Mouse (Mus musculus): Measurements from ENCODE around the gene Car11. TPM values are rescaled to one million over a fixed set of nuclear protein-coding genes. Genes with fewer than 3 reads are reported as not detected.

The Car11 gene
- polyA plus RNA-seq, 1 experiment from 2014 or later: 4.2 TPM

DNA sequence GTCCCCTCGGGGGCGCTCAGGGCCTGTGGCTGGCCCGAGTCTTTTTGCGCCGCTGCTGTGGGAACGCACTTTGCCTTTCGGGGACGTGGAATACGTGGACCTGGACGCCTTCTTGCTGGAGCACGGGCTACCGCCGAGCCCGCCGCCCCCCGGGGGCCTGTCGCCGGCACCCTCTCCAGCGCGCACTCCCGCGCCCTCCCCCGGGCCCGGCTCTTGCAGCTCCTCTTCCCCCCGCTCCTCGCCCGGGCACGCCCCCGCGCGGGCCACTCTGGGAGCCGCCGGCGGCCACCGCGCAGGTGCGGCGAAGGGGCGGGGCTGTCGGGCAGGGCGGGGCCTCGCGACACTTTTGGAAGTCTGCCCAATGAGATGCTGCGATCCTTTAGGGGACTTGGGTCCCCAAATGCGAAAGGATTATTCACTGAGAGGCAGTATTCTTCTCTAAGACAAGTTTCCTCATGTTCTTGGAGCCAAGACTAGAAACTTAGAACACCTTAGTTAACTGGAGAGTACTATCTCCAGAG, 7.1 kb downstream of the Car11 start:
- Histone ChIP-seq H3K9ac (ENCODE audit: low read length) (peak overlapping the region; percentile 91), H3K4me2 (ENCODE audit: low read depth, low read length) (peak overlapping the region; percentile 99), H3K27me3 (ENCODE audit: control insufficient read depth, insufficient read depth, low read length) (no peaks in the 10 kb centered on the region), H3K4me3 (ENCODE audit: low read length) (peak overlapping the region; percentile 76), H3K27ac (ENCODE audit: low read length) (peak overlapping the region; percentile 95), H3K9me3 (replicated peaks; ENCODE audit: control insufficient read depth, low read length) (no peaks in the 10 kb centered on the region), H3K36me3 (ENCODE audit: control insufficient read depth, insufficient read depth) (peaks cover 13% of the 10 kb centered on the region), H3K4me1 (ENCODE audit: control insufficient read depth, insufficient read depth, low read length) (peaks cover 37% of the 10 kb centered on the region)
- WGBS: 1% methylated on average over 43 of the region's 45 CpGs
- peak; percentile 11 for ATAC-seq (replicated peaks; ENCODE audit: extremely low read depth, insufficient read depth, low FRiP score)

GRCm38 (mm10) chr7:45707375-45707967, 7.8 kb downstream of the Car11 start:
- Histone ChIP-seq H3K4me1 (ENCODE audit: control insufficient read depth, insufficient read depth, low read length) (peaks cover 37% of the 10 kb centered on the region), H3K4me2 (ENCODE audit: low read depth, low read length) (peak overlapping the region; percentile 99), H3K9me3 (replicated peaks; ENCODE audit: control insufficient read depth, low read length) (no peaks in the 10 kb centered on the region), H3K9ac (ENCODE audit: low read length) (peak overlapping the region; percentile 64), H3K27ac (ENCODE audit: low read length) (peak overlapping the region; percentile 95), H3K4me3 (ENCODE audit: low read length) (peak overlapping the region; percentile 76), H3K27me3 (ENCODE audit: control insufficient read depth, insufficient read depth, low read length) (no peaks in the 10 kb centered on the region), H3K36me3 (ENCODE audit: control insufficient read depth, insufficient read depth) (peaks cover 14% of the 10 kb centered on the region)
- peak; percentile 28 for ATAC-seq (replicated peaks; ENCODE audit: extremely low read depth, insufficient read depth, low FRiP score)
- WGBS: under 1% methylated on average over 27 of the region's 27 CpGs

DNA sequence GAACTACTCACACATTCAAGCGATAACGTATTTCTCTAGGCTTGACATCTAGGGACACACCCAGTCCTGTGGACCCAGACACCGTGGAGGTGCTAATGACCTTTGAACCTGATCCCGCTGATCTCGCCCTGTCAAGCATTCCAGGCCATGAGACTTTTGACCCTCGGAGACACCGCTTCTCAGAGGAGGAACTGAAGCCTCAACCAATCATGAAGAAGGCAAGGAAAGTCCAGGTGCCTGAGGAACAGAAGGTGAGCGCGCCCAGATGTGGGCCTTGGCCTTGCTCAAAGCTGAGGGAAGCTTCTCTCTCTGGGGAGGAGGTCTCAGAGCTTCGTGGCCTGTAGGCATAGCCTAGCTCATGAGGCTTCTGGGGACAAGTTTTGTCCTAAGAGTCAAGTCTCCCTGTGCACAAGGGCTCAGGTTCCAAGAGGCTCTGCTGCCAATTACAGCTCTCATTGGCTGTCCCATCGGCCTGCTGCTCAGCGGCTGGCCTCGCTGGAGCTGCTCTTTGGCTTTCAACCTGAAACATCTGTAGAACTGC, 8.6 kb downstream of the Car11 start:
- no peak overlapping the region for H3K9ac ChIP-seq (ENCODE audit: low read length)
- no peak for ATAC-seq (replicated peaks; ENCODE audit: extremely low read depth, insufficient read depth, low FRiP score)
- no peaks in the 10 kb centered on the region for H3K27me3 ChIP-seq (ENCODE audit: control insufficient read depth, insufficient read depth, low read length)
- 43% methylated on average over 13 of the region's 13 CpGs for WGBS
- no peaks in the 10 kb centered on the region for H3K9me3 ChIP-seq (replicated peaks; ENCODE audit: control insufficient read depth, low read length)
- no peak overlapping the region for H3K27ac ChIP-seq (ENCODE audit: low read length)
- peak overlapping the region; percentile 76 for H3K4me3 ChIP-seq (ENCODE audit: low read length)
- peaks cover 22% of the 10 kb centered on the region for H3K36me3 ChIP-seq (ENCODE audit: control insufficient read depth, insufficient read depth)
- H3K4me2 ChIP-seq (ENCODE audit: low read depth, low read length): peak overlapping the region; percentile 99
- peaks cover 37% of the 10 kb centered on the region for H3K4me1 ChIP-seq (ENCODE audit: control insufficient read depth, insufficient read depth, low read length)

DNA sequence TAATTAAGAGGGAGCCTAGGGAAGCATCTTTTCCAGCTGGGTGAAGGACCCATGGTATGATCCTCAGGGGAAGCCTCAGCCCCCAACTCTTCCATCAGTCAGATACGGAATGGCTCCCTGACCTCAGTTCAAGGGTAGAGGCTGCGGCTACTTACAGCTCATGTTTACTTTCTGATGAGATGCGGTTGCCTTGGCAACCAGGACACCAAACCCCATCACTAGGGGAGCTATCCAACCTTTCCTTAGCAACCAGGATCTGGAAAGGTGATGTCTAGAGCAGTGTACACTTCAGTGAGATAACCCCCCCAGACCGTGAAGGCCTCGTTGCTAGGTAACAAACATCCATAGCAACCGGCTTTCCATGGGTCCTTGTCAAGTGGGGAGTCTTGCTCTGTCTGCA, 9.4 kb downstream of the Car11 start:
- Histone ChIP-seq H3K4me2 (ENCODE audit: low read depth, low read length) (no peak overlapping the region), H3K36me3 (ENCODE audit: control insufficient read depth, insufficient read depth) (peaks cover 24% of the 10 kb centered on the region), H3K27me3 (ENCODE audit: control insufficient read depth, insufficient read depth, low read length) (no peaks in the 10 kb centered on the region), H3K4me3 (ENCODE audit: low read length) (no peak overlapping the region), H3K9ac (ENCODE audit: low read length) (no peak overlapping the region), H3K9me3 (replicated peaks; ENCODE audit: control insufficient read depth, low read length) (no peaks in the 10 kb centered on the region), H3K4me1 (ENCODE audit: control insufficient read depth, insufficient read depth, low read length) (peaks cover 33% of the 10 kb centered on the region), H3K27ac (ENCODE audit: low read length) (no peak overlapping the region)
- 44% methylated on average over 6 of the region's 6 CpGs for WGBS
- ATAC-seq (replicated peaks; ENCODE audit: extremely low read depth, insufficient read depth, low FRiP score): no peak

GRCm38 (mm10) chr7:45709677-45710355, 10.2 kb downstream of the Car11 start:
- 68% methylated on average over 14 of the region's 14 CpGs for WGBS
- no peak for ATAC-seq (replicated peaks; ENCODE audit: extremely low read depth, insufficient read depth, low FRiP score)
- Histone ChIP-seq H3K4me2 (ENCODE audit: low read depth, low read length) (no peak overlapping the region), H3K36me3 (ENCODE audit: control insufficient read depth, insufficient read depth) (peaks cover 24% of the 10 kb centered on the region), H3K9ac (ENCODE audit: low read length) (no peak overlapping the region), H3K4me1 (ENCODE audit: control insufficient read depth, insufficient read depth, low read length) (peaks cover 38% of the 10 kb centered on the region), H3K4me3 (ENCODE audit: low read length) (no peak overlapping the region), H3K27me3 (ENCODE audit: control insufficient read depth, insufficient read depth, low read length) (no peaks in the 10 kb centered on the region), H3K27ac (ENCODE audit: low read length) (no peak overlapping the region), H3K9me3 (replicated peaks; ENCODE audit: control insufficient read depth, low read length) (no peaks in the 10 kb centered on the region)

DNA sequence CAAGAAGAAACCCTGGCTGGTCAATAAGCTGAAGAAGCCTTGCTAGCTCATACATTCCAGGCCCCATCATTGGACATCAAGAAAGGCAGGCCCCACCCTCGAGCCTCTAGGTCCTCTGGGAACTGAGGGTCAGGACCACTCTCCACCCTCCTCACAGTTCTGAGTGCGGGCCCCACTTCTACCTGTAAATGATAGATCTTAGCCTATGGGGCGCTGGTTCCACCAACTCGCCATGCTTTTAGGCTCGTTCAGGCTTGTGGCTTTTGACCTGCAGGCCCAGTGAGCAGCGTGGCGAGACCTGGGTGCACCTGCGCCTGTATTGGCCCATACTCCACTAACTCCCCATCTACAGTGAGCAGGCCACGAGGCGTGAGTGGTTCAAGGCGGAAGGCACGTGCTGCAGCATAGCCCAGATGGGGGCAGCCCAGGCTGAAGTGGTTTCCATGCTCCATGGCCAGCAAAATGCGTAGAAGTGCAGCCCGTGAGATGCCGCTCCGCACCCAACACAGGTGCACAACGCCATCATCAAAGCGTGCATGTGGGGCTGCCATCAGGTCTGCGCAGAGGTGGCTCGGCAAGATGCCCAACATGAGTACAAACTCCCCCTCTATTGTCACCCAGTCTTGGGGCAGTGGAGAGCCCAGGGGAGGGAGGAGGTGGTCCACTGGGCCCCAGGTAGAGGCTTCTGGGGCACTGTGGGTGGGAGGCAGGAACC, 11.0 kb downstream of the Car11 start:
- H3K27ac ChIP-seq (ENCODE audit: low read length): no peak overlapping the region
- no peak for ATAC-seq (replicated peaks; ENCODE audit: extremely low read depth, insufficient read depth, low FRiP score)
- peaks cover 24% of the 10 kb centered on the region for H3K36me3 ChIP-seq (ENCODE audit: control insufficient read depth, insufficient read depth)
- WGBS: 91% methylated on average over 20 of the region's 20 CpGs
- no peak overlapping the region for H3K4me3 ChIP-seq (ENCODE audit: low read length)
- no peak overlapping the region for H3K9ac ChIP-seq (ENCODE audit: low read length)
- H3K4me1 ChIP-seq (ENCODE audit: control insufficient read depth, insufficient read depth, low read length): peaks cover 39% of the 10 kb centered on the region
- no peaks in the 10 kb centered on the region for H3K27me3 ChIP-seq (ENCODE audit: control insufficient read depth, insufficient read depth, low read length)
- H3K4me2 ChIP-seq (ENCODE audit: low read depth, low read length): no peak overlapping the region
- H3K9me3 ChIP-seq (replicated peaks; ENCODE audit: control insufficient read depth, low read length): no peaks in the 10 kb centered on the region

DNA sequence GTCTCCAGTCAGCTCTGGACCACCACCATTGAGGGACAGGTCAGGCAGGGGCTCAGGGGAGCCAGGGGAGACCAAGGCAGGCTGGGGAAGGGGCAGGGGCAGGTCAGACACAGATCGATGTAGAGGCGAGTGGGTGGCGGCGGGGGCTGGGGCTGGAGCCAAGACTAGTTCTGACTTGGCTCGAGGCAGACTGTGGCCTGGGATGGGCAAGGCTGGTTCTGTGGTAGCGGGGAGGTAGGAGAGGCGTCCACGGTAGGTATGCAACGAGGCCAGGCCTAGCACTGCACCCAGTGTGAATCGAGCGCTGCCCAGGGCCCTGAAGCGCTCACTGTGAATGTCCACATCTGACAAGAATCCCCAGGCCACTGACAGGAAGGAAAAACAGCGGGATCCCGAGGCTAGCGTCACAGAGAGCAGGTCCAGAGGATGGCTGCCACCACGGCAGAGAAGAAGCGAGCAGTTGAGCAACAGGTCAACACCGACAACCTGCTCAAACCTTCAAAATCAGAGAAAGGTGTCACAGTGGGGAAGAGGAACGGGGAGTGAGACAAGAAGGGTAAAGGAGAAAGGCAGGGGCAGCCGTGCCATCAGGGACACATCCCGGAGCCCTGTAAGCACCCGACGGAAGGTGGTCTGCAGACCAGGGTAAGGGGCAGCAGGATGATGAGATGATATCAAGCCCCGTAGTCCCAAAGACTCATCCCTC, 11.8 kb downstream of the Car11 start:
- ATAC-seq (replicated peaks; ENCODE audit: extremely low read depth, insufficient read depth, low FRiP score): no peak
- H3K4me1 ChIP-seq (ENCODE audit: control insufficient read depth, insufficient read depth, low read length): peaks cover 39% of the 10 kb centered on the region
- H3K27me3 ChIP-seq (ENCODE audit: control insufficient read depth, insufficient read depth, low read length): no peaks in the 10 kb centered on the region
- peaks cover 24% of the 10 kb centered on the region for H3K36me3 ChIP-seq (ENCODE audit: control insufficient read depth, insufficient read depth)
- no peaks in the 10 kb centered on the region for H3K9me3 ChIP-seq (replicated peaks; ENCODE audit: control insufficient read depth, low read length)
- H3K9ac ChIP-seq (ENCODE audit: low read length): no peak overlapping the region
- 88% methylated on average over 24 of the region's 24 CpGs for WGBS
- H3K4me2 ChIP-seq (ENCODE audit: low read depth, low read length): no peak overlapping the region
- no peak overlapping the region for H3K27ac ChIP-seq (ENCODE audit: low read length)
- H3K4me3 ChIP-seq (ENCODE audit: low read length): no peak overlapping the region

- Histone ChIP-seq H3K9ac (ENCODE audit: low read length) (no peak overlapping the region), H3K27me3 (ENCODE audit: control insufficient read depth, insufficient read depth, low read length) (no peaks in the 10 kb centered on the region), H3K27ac (ENCODE audit: low read length) (no peak overlapping the region), H3K4me2 (ENCODE audit: low read depth, low read length) (no peak overlapping the region), H3K9me3 (replicated peaks; ENCODE audit: control insufficient read depth, low read length) (no peaks in the 10 kb centered on the region), H3K4me3 (ENCODE audit: low read length) (no peak overlapping the region), H3K4me1 (ENCODE audit: control insufficient read depth, insufficient read depth, low read length) (peaks cover 42% of the 10 kb centered on the region), H3K36me3 (ENCODE audit: control insufficient read depth, insufficient read depth) (peaks cover 24% of the 10 kb centered on the region)
- 89% methylated on average over 21 of the region's 21 CpGs for WGBS
- ATAC-seq (replicated peaks; ENCODE audit: extremely low read depth, insufficient read depth, low FRiP score): no peak
Observed at GRCm38 (mm10) chr7:45712022-45712757, 12.5 kb downstream of the Car11 start.
